Mouse (Mus musculus) olfactory bulb, adult 2 months (tissue): Measurements from ENCODE around the gene Gm10406. TPM values are rescaled to one million over a fixed set of nuclear protein-coding genes. Genes with fewer than 3 reads are reported as not detected.
"Not testable (repeated sequence)": the region's sequence is repeated elsewhere in the genome, so short reads cannot be mapped to it uniquely, and the experiment has no call there.

ENCODE experiments used
- H3K27ac ChIP-seq: fragments of 200-500 bp; 2 replicates; pipeline ENCODE4 v1.5.1; 2012; ENCODE audit warnings: low read depth, low read length; ENCODE audit not compliant: insufficient read depth
- H3K4me1 ChIP-seq: fragments of 200-500 bp; 2 replicates; pipeline ENCODE4 v1.6.1; 2012; ENCODE audit warnings: low read length; ENCODE audit not compliant: control insufficient read depth, insufficient read depth
- H3K4me3 ChIP-seq: fragments of 200-500 bp; 2 replicates; pipeline ENCODE4 v1.5.1; 2012; ENCODE audit warnings: mild to moderate bottlenecking, low read depth, low read length, moderate library complexity; ENCODE audit not compliant: insufficient read depth
- WGBS: fragments of 180-500 bp; shearing (Covaris S2); methylation state at CpG from one replicate; pipeline ENCODE4 v1.1.7; 2018; 5-methylcytosine and 5-hydroxymethylcytosine counted together
- polyA plus RNA-seq: library from polyadenylated mRNA; stranded (reverse); fragments of >200 nt; gene quantifications from 2 replicates; pipeline ENCODE4 v1.2.4, GENCODE M21; 2012; ENCODE audit warnings: low replicate concordance; ENCODE audit not compliant: missing spikeins, insufficient read depth, insufficient read length

Gm10406 gene
- polyA plus RNA-seq, result not detected in 2 replicates

DNA sequence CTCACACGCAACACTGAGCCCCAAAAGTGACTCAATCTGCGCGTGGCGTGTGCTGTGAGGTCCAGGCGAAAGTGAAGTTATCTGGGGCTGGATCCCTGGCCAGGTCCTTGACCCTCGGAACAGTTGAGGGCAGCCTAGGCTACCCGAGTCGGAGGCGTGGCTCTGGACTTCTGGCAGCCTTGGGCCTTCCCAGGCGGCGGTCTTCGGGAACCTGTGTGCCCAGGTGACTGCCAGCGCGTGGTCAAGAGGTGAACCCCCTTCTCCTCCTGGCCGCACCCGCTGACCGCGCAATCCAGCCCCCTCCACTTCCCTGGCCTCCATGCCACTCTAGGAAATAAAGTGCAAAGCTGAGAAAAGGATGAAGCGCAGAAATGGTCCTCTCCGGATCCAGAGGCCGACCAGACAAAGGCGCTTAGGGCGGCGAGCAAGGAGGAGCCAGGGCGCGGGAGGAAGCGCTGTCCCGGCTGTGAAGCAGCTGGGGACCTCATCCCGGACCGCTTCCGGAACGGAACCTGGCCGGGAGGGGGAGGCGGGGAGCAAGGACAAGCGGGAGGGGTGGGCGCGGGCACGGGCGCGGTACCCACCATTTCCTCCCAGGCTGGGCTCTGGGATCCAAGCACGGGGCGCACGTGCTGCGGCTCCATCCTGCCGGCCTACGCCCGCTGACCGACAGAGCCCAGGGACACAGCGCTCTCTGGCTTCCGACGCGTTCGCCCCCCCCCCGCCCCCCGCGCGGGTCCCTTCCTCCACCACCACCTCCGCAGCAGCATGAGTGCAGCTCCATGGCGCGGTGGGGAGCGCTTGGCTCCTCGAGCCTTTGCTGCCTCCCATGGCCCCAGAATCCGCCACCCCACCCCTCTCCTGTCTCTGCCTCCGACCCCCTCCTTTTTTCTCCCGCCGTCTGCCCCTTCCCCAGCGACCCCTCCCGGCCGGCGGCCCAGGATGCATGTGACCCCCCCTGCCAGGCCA is at the start of gene Gm10406:
Gm10406 (minus strand) TSS at position 669 of the 969 bp plus-strand sequence.
- not testable (repeated sequence) for H3K27ac ChIP-seq, H3K4me1 ChIP-seq
- WGBS, result under 1% methylated on average over 60 of the region's 70 CpGs
- H3K4me3 ChIP-seq, result peak within 1 kb of the TSS; percentile 35

DNA sequence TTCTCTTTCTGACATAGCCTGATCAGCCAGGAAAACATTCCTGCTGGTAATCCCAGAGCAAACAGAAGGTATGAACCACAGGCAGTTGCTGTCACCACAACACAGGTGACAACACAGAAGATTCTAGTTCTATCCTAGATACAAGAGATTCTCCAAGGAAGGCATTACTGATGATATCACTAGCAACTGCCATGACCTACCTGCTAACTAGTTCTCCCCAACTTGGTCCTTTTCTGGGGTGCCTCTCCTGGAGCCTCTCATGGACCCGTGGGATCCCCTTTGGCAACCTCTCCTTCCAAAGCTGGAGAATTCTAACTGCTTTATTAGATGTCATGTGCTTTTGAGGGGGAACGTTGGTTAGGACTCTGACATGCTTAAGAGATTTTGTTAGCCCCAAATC is 17.6 kb upstream of the Gm10406 start, which contains the start of gene Gm3685:
Gm3685 (minus strand) TSS at position 101 of the 400 bp plus-strand sequence.
- not testable (repeated sequence) for H3K27ac ChIP-seq, H3K4me3 ChIP-seq, H3K4me1 ChIP-seq
- WGBS, result no CpG with 5 or more reads among the region's 2 CpGs

DNA sequence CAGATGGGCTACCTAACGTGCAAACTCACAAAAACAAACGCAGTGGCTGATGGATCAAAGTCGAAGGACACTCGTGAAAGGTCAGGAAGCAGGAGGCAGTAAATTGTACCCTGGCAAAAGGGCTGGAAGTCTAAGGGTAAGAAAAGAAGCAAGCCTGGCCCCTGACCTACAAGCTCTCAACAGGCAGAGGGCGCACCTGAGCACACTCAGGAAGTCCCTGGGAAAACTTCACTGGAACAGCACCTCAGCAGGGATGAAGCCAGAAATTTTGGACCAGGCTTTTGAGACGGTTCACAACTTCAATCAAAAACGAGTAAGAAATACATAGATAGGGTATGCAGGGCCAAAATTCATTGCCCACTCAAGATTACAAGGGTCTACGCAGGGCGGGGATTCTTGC is 975 bp downstream of the Gm10406 start:
- H3K4me3 ChIP-seq, result not testable (repeated sequence)

DNA sequence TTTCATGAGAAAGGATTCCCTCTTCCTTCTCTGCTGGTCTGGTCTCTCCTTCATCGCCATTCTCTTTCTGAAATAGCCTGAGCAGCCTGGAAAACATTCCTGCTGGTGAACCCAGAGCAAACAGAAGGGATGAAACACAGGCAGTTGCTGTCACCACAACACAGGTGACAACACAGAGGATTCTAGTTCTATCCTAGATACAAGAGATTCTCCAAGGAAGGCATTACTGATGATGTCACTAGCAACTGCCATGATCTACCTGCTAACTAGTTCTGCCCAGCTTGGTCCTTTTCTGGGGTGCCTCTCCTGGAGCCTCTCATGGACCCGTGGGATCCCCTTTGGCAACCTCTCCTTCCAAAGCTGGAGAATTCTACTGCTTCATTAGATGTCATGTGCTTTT is 53.5 kb downstream of the Gm10406 start, which contains the start of gene Gm6356:
Gm6356 (minus strand) TSS at position 101 of the 400 bp plus-strand sequence.
- H3K4me3 ChIP-seq, H3K27ac ChIP-seq, H3K4me1 ChIP-seq: not testable (repeated sequence)
- 68% methylated on average over 1 of the region's 2 CpGs for WGBS

More for the DNA sequence above, 975 bp downstream of the Gm10406 start:
- not testable (repeated sequence) for H3K4me1 ChIP-seq, H3K27ac ChIP-seq
- 10% methylated on average over 9 of the region's 9 CpGs for WGBS

Other genes with a start within 250 kb of the Gm10406 start
- gene Gm3642, start 187.1 kb downstream of the Gm10406 start, polyA plus RNA-seq, result not detected in 2 replicates
- not detected in 2 replicates for gene Gm3667, start 137.5 kb downstream of the Gm10406 start, polyA plus RNA-seq
- not detected in 2 replicates for gene Gm6356, start 53.6 kb downstream of the Gm10406 start, polyA plus RNA-seq
- gene Gm3685, start 17.5 kb upstream of the Gm10406 start, polyA plus RNA-seq, result not detected in 2 replicates
- not detected in 2 replicates for gene Gm3696, start 73.2 kb upstream of the Gm10406 start, polyA plus RNA-seq
- gene Gm6676, start 98.0 kb upstream of the Gm10406 start, polyA plus RNA-seq, result not detected in 2 replicates
- gene Gm3512, start 147.1 kb upstream of the Gm10406 start, polyA plus RNA-seq, result not detected in 2 replicates
- gene Gm16434, start 167.1 kb upstream of the Gm10406 start, polyA plus RNA-seq, result not detected in 2 replicates
- gene Gm3727, start 237.3 kb upstream of the Gm10406 start, polyA plus RNA-seq, result not detected in 2 replicates